Mouse (Mus musculus) cerebellum, postnatal 36 days (tissue): ENCODE measurements at regions not wholly inside any gene's neighbourhood (a gene's known extent, or its start where the extent isn't known, plus 50 kb on each side); places are given as distances from the start of the nearest gene placed in this dataset.
A peak's percentile ranks its signal among the peaks of the same experiment; 100 is the strongest.

Experiments
- DNase-seq, 2 experiments: peaks; one replicate each; pipeline ENCODE4 v3.0.0; 2021 to 2022; ENCODE audit warnings: mixed read lengths in 2 of 2

DNA sequence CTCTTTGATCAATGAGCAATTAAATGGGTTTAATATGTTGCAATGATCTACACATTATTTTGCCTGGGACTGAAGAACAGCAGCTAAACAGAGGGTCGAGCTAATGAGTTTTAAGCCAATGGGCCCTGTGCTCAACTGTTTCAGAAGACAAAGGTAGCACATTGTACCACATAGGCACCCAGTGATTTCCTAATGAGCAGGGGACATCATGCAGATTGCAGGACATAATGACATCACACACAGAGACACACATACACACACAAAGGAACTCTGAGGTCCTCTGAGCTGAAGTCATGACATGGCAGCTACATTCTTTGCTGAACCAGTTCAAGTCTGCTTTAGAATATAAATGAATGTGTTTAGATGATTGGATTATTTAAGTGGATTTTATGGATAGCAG lies 71.9 kb downstream of the Zfp330 start:
- no peak for DNase-seq

DNA sequence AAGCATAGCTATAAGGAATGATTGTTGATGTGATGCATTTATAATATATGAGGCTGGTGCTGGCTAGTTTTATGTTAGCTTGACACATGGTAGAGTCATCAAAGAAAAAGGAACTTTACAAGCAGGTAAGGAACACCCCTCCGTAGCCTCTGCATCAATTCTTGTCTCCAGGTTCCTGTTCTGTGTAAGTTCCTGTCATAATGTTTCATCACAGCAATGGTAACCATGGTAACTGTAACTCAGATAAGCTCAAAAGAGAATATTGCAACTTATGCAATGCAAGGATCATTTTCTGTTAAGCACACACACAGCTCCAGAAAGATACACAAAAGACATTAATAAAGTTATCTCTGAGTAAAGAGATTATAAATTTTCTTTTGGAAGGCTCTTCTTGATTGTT lies 73.5 kb downstream of the Zfp330 start:
- DNase-seq, result no peak

DNA sequence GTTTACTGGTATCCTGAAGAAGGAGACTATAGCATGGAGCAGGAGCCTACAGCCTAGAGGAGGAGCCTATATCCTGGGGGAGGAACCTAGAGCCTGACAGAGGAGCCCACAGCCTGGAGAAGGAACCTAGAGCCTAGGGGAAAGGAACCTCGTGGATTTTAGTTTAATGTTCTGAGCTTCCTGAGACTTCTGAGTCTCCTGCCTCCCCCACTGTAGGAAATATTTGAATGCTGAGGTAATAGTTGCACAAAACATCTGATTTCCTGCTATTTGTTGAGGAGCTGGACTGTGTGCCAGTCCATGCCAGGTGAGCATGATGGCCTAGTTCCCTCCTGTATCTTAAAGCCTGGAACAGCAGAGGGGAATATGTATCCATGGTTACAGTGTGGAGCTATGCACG lies 74.7 kb downstream of the Zfp330 start:
- no peak for DNase-seq

- no peak for DNase-seq
These were observed 75.9 kb downstream of the Zfp330 start for GRCm38 (mm10) chr8:82698071-82698470.

GRCm38 (mm10) chr8:82693086-82693485 lies 80.9 kb downstream of the Zfp330 start:
- no peak for DNase-seq

GRCm38 (mm10) chr8:82689322-82689721 lies 84.6 kb downstream of the Zfp330 start:
- peak; percentile 35 to 40 for DNase-seq

DNA sequence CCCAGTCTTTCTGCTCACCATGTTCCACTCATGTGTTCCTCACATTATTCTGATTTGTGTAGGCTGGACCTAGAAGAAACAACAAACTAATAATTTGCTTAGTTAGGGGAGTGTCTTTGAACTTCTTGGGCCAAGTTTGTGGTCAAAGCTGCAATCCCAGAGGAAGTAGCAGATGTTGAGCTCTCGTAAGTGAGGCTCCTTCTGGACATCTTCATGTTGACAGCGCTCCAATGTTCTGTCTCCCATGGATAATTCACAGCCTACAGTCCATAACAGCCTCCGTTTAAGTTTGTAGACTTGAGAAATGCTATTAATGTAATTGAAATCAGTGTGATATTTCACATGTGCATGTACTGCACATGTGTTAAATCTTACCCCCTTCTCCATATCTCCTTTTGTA lies 88.0 kb downstream of the Zfp330 start:
- no peak for DNase-seq

DNA sequence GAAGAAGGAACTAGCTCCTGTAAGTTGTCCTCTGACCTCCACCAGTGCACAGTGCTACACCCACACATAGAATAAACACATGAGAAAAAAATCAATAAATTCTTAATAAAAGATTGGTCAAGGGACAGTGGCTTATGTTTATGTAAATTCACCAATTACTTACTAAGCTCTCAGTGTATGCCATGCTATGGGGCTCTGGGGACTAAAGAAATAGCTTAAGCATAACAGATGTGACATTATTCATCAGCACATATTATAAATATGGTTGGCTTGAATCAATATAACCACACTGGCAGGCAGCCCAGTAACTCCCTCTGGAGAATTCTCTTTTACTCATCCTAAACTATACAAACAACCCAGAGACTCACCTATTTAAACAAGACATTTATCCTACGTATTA lies 95.2 kb downstream of the Zfp330 start:
- no peak for DNase-seq

DNA sequence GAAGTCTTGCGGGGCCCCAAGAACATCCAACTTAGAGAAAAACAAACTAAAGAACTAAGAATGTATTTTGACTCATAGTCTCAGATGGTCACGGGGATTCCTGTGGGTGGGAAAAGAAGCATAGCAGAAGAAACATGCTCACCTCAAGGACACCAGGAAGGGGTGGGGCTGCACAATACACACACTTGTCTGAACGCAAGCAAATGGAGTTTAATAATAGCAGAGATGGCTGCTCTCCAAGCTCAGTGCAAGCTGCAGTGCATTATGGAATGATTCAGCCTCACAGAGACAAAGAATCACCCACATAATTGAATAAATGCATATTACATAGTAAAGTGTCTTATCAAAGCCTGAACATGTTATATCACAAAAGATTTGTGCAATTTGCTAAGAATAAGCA lies 96.2 kb downstream of the Zfp330 start:
- DNase-seq, result no peak

DNA sequence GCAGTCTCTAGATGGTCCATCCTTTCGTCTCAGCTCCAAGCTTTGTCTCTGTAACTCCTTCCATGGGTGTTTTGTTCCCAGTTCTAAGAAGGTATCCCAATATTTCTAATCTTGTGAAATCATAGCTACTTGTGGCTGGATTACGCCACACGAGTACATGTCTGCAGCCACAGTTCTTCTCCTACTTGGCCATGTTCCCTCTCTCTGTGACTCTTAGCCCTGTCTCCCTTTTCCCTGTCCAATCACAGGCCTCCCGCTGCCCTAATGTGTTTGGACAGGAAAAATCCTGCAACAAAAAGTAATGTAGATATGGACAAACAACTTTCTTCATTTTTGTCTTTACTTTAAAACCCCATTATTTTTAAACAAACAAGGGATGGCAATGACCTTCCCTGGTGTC lies 104.7 kb downstream of the Zfp330 start:
- DNase-seq, result no peak

GRCm38 (mm10) chr8:82665131-82665530 lies 108.8 kb downstream of the Zfp330 start:
- DNase-seq, result no peak

DNA sequence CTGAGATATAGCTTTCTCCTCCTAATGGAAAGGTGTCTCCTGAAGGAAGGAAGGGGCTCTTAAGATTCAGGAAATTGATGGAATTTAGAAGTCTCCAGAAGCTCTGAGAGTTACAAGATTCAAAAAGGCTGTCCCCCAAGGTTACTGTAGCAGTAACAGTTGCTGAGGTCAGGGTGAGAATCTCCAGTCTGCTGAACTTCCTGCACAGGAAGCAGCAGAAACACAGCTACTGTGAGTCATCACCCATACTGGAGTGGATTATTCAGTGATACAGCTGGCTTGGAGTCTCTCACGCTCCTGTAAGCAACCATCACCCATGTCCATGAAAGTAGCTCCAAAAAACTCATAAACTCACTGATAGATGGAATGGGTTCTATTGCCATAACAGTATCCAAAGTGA lies 133.5 kb downstream of the Zfp330 start:
- no peak for DNase-seq

GRCm38 (mm10) chr8:82630486-82630885 lies 143.5 kb downstream of the Zfp330 start:
- no peak for DNase-seq

GRCm38 (mm10) chr8:82623791-82624431 lies 150.0 kb downstream of the Zfp330 start:
- DNase-seq, result no peak

- no peak for DNase-seq
These were observed 155.3 kb downstream of the Zfp330 start for GRCm38 (mm10) chr8:82618668-82619067.

- peak in 1 of 2 experiments; percentile 4 for DNase-seq
These were observed 172.4 kb downstream of the Zfp330 start for GRCm38 (mm10) chr8:82601556-82601955.

DNA sequence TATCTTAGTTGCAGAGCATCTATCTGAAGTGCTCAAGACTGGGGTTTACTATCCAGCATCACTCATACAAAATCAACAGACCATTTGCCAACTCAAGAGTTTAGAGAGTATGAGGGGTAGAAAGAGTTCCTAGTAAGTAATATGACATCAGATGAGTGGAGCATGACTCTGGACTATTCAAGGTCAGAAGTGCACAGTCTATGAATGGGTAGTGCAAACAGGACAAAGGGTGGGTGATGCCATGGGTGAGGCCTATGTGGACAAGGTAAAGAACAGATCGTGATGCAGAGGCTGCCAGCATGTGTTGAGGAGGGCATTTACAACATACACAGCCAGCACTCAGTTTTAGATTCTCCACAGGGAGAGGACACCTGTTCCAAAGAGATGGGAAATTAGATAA lies 170.4 kb upstream of the Il15 start:
- no peak for DNase-seq

DNA sequence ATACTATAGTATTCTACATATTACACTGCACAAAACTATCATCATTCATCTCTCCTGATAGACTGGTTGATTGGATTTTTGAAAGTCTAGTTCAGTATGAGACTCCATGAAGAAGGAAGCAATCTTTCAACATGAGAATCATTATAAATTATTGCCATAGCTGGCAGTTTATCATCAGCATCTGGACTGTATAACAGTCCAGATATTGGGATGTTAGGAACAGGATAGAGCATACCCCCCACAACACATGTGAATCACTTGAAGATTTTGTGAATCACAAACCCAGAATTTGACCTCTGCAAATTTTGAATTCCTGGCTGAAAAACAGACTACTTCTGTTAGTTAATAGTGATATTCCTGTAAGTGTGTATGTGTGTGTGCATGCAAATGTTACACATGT lies 135.1 kb upstream of the Il15 start:
- no peak for DNase-seq

- no peak for DNase-seq
These were observed 126.1 kb upstream of the Il15 start for GRCm38 (mm10) chr8:82529153-82529552.

GRCm38 (mm10) chr8:82523866-82524265 lies 120.8 kb upstream of the Il15 start:
- no peak for DNase-seq

DNA sequence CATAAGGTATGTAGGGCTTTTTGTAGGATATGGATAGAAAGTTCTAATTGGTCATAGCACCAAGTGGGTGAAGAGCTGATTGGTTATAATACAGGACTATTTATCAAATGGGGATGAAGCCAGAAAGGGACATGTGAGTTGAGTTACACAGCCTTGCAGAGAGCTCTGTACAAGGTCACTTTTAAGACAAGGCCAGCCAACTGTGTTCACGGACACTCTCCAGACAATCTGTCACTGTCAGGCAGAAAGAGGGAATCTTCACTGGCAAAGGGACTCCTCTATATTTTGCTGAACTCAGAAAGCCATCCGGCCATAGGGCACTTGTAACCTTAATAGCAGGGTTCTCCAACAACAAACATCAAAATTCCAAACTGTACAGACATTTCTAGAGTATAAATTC lies 95.5 kb upstream of the Il15 start:
- no peak for DNase-seq

DNA sequence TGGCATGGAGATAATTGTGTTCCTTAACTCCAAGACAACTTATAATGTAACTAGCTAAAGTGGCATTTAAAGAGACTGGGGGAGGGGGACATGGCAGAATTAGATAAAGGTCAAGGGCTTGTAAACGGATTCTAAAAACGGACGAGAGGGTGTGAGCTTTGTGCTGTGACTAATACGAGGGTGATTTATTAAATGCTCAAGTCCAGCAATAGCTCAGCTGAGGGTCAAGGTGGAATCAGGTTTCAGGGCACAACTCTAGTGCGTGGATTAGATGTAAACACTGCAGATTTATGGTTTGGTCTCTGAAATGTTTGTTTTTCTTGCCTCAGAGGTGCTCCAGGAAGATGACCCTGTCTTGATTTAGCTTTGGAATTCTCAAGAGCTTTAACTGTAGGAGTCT lies 74.8 kb upstream of the Il15 start:
- DNase-seq, result no peak

GRCm38 (mm10) chr8:82477426-82477769 lies 74.4 kb upstream of the Il15 start:
- DNase-seq, result no peak

DNA sequence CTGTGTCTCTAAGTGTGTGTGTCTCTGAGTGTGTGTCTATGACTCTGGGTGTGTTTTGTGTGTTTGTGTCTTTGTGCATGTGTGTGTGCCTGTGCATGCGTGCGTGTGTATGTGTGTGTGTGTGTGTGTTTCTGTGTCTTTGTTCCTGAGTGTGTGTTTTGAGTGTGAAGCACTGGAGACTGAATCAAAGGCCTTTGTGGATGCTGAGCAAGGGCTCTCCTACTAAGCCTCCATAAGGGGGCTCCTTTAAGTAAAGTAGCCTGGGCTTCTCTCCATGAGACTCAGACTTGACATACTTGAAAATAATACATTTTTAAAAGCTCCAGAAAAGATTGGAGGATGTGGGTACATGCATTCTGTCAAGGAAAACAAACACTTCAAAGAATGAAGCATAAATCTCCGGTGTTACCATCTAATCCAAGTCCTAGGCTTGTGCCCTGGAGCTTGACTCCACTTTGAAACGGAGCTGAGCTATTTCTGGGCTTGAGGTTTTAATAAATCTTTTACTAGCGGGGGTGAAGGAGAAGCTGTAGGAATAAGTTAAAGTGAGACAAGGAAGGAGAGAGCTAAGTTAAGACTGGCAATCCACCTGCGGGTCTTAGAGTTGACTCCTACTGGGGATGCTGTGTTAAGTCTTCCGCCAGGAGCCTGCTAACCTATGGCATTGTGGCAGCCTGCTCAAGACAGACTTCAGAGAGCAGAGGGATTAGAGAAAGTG lies 73.8 kb upstream of the Il15 start:
- no peak for DNase-seq

DNA sequence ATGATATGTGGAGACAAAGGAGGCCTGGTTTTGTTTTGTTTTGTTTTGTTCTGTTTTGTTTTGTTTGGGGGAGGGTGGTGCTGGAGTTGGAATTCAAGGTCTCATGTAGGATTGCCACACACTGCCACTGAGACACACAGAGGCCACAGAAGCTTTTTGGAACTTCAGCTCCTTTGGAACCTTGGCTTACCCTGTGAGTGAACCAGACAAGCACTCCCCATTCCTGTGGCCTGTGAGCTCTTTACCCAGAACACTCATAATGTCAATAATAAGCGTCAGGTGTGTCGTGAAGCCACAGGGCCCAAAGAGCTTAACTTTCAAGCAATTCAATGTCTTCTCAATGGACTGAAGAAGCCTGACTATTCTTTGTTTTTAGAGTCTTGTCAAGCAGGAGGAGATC lies 70.2 kb upstream of the Il15 start:
- DNase-seq, result no peak
